Mouse (Mus musculus) E14TG2a.4 (cell line): ENCODE results near the gene Myof.

Experiments
- CTCF ChIP-seq: conservative IDR thresholded peaks from 2 replicates; pipeline ENCODE4 v1.5.1; 2014; ENCODE audit warnings: low read length
- NANOG ChIP-seq: IDR thresholded peaks from 2 replicates; pipeline ENCODE4 v1.6.1; 2014; ENCODE audit warnings: borderline replicate concordance, low read length, mixed read lengths
- POU5F1 ChIP-seq: IDR thresholded peaks from 2 replicates; pipeline ENCODE4 v1.6.1; 2014; ENCODE audit warnings: low read length, borderline replicate concordance

DNA sequence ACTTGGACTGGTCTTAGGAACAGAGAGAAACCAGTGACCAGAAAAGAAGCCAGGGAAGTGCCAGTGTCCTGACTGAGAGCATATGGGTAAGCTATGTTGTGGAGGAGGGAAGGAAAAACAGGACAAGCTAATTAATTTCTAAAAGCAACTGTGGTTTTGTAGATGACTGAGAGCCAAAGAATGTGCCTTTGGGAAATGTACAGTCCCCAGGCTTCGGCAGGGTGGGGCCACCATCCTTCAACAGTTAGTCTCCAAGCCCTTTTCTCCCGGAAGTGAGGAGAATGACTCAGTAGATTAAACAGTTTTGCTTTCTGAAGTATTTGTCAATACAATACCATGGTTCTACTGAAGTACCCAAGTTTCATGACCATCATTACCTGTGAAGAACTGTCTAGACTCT is 5.1 kb downstream of the Myof start:
- no peak for TF ChIP-seq CTCF
- TF ChIP-seq POU5F1: no peak
- no peak for TF ChIP-seq NANOG
